Mouse (Mus musculus) retina, adult 2 months (tissue): Measurements from ENCODE around the gene Ptpn4.

Experiments used
- DNase-seq: peaks from one replicate; pipeline ENCODE4 v3.0.0-alpha.2; 2012; ENCODE audit warnings: low read depth, low spot score

The Ptpn4 gene

DNA sequence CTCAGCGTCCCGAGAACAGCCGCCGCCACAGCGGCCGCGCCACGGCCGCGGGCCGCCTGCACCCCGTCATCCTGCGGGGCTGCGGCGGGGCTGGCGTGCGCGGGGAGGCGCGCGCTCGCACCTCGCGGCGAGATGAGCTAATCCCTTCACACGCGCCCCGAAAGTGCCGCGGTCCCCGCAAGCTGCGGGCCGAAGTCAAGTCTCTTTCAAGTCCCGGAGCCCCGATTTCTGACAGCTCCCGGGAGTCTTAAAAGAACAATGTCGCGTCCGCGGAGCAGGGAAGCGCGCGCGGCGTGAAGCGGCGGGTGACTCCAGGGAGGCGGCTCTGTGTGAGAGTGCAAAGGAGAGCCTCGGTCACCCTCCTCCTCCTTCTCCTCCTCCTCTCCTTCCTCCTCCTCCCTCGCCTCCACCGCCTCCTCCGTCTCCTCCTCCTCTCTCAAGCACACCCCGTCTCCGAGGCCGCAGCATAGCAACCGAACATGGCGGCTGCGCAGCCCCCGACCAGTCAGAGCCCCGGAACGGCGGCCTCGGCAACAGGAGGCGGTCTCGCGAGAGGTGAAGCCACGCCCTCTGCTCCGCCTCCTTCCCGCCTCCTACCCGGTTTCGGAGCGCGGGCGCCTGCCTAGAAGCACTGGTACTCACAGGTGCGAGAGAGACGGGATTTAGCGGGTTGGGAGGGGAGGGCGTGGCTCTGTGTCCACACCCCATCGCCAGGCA is at the start of gene Ptpn4:
Ptpn4 (minus strand) TSS at position 579 of the 717 bp plus-strand sequence.
- peak; percentile 95 for DNase-seq

DNA sequence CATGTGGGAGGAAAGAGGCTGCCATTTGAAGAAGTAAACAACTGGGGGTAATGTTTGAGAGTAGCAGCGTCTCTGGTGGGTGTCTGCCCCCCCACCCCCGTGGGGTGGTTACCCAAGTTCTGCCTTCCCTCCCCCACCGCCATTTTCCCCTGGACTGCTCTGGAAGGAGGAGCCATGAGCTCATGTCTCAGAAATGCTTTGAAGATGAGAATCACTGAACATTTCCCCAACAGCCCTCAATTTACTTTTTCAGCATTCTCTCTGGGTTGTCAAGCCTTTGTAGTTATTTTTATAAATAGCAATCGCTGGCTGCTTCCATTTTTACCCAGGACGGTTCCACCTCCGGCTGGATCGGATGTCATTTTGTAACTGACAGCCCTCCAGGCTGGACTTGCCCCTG is 48.9 kb upstream of the Ptpn4 start:
- no peak for DNase-seq

DNA sequence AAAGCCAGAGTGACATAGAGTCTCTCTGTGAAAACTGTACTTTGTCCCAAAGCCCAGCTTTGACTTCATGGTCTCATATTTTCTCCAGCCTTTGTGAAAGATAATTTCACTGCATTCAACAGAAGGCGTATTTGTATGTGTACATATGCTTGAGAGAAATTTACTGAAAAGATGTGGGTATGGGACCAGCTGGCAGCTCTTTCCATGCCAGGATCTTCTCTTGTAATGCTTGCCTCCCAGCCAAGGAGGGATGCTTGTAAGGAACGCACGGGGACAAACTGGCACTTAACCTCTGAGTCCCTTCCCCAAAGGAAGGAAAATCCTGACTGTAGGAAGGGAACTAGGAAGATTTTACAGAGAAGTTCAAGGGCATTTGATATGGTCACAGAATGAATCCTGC is 46.9 kb upstream of the Ptpn4 start:
- no peak for DNase-seq

DNA sequence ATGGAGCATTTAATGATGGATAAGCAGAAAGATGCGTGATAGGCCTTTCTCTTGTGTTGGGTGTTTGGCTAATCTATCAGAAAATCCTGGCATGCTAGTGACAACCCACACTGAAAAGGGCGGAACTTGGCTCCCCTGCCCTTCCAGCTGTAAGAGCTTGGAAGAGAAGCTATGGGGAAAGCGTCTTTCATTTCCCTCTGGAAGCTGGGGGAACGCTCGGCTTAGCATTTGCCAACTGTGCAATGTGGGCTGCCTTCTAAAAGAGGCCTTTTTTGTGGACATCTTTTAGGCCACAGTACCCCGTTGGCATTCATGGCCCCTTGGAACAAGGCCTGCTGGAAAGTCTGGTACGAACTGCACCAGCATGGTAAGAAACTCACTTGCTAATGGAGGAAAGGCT is 41.5 kb upstream of the Ptpn4 start:
- DNase-seq, result no peak

DNA sequence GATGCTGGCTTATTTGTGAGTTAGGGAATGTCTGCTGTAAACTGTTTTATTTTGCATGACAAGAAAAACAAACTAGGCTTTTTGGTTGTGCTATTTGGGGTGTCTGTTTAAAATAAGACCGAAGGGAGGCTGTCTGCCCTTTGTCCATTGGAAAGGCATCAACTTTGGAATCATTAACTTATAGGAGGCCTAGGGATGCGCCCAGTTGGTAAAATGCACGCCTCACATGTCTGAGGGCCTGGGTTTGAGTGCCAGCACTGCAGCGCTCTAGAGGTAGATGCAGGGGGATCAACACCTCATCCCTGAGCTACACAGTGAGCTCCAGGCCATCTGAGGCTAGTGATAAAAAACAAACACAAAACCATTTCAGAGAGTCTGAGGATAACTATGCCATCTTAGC is 40.1 kb upstream of the Ptpn4 start:
- DNase-seq, result no peak

DNA sequence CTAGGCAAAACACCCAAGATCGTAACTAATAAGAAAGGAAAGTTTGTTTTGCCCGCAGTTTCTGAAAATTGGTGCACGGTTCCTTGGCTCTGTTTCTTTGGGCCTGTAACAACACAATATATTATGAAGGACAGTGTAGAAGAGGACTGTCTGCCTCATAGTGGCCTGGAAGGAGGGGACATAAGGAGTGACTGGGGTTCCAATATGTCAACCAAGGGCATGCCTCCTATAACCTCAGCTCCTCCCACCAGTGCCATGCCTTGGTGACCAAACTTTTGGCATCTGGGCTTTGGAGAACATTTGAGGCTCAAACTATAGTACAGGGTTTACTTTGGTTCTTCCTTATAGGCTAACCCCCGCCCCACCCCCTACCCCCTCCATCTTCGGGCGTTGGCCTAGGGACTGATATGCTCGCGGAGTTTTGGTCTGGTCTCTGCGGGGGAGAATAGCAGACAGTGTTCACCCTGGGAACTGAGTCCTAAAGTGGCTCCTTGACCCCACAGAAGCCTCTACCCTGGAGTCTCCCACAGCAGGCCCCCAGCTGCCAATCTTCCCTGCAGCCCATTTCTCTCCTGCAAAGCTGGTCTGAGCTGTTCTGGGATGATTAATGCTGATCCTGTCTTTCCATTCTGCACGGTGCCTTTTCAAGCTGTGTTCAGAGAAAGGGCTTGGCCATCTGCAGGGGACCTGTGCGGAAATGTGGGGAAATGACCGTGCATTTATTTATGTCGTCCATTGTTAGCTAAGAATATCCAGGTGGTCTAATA is 31.2 kb upstream of the Ptpn4 start:
- DNase-seq, result no peak

DNA sequence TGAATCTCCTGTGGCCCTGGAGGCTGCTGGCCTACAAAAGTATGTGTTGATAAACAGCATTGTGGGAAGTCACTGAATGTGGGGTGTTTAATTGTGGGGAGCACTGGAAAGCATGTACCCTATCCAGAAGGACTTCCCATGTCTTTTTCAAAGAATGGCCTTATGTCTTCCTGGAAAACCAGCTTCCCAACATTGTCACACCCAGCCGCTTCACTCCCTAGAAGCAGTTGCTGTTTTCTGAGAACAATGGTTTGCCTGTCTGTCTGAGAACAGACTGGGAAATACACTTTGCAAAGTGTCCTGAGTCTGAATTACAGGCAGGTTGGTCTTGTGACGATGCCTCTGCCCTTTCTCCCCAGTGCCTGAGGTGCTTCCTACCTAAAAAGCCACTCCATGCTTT is 29.9 kb upstream of the Ptpn4 start:
- DNase-seq, result no peak

DNA sequence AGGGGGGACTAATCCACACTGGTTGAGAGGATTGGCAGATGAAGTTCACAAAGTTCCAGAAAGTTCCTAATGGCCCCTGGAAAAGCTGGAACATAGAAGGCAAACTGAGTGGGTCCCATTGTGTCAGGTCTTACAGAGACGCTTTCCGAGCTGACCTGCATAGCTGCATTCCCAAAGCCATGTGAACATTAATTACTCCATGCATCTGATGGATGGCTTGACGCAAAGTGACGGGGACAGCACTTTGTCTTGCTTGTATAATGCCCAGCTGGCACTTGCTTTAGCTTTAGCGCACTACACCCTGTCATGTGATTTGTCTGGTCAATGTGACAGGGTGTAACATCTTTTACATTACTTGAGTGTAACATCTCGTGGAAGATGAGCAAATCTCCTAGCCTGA is 27.9 kb upstream of the Ptpn4 start:
- DNase-seq, result no peak

DNA sequence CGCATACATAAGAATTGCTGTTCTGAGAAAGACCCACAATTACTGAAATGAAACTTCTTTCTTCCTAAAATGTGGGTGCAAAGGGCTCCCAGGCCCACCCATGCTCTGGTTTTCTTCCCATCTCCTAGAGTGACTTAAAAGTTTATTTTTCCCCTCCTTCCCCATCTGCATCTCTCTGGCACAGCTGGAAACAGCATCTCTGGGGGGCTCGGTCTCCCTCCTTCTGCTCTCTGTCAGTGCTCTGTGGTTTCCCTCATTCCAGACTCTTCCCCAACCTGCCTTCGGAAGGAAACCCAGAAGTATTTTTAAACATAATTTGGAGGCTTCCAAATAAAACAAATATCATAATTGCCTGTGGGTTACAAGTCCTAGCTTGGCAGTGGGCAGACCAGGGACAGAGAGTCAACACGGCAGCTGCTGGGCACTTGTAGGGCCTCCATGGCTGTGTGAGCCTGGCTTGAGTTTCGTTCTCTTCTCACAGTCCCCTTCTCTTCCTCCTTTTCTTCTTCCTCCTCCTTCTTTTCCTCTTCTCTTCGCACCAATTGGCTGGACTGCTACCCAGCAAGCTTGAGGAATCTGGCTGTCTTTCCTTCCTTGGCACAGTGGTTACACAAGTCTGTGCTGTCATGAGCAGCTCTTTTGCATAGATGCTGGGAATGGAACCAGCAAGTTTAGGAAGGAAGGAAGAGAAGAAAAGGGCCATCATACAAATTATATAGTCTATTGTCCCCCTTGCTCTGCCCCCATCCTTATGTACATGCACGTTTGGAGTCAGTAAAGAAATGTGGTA is 26.3 kb upstream of the Ptpn4 start:
- no peak for DNase-seq

DNA sequence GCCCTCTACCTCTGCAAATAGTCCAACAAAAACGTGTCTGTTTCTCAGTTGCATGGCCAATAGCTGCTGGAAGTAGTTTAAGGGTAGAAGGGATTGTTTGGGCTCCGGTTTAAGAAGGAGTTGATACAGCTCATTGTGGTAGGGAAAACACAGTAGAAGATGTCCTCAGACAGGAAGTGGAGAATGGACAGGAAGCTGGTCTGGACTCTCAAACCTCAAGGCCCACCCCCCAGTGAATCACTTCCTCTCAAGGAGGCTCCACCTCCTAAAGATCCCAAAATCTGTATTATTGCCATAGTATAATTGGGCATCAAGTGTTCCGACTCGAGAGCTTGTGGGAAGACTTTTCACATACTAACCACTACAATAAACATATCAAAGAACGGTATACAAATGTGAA is 22.2 kb upstream of the Ptpn4 start:
- no peak for DNase-seq

DNA sequence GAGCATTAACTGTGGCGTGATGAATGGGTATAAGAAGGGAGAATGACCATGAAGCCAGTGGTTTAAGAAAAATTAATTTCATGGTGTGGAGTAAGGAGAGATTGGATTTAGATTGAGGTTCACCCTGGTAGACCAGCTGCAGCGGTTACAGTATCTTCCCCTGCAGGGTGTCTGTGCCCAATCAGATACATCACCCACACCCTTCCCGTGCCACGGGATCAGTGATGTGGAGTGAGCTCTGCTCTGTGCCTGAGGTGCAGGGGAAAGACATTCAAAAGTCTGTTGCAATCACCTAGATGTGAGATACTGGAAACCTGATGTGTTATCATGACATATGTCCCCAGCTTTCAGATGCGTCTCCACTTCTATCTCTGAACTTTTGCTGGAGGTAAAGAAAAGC is 15.6 kb upstream of the Ptpn4 start:
- DNase-seq, result no peak

DNA sequence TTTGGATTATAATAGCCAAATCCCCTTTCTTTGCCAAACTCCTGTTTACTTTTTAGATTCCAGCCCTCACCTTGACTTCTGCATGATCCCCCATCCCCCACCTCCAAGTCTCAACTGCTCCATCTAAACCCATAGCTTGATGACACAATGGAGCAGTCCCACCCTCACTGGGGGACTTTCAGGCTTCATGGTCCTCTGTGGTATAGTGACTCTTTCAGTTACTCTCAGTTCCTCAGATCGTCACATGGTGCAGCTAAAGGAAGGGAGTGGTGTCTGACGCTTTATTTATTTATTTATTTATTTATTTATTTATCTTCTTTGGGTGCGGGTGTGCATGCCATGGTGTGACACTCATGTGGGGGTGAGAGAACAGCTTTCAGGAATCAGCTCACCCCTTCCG is 14.9 kb upstream of the Ptpn4 start:
- no peak for DNase-seq

DNA sequence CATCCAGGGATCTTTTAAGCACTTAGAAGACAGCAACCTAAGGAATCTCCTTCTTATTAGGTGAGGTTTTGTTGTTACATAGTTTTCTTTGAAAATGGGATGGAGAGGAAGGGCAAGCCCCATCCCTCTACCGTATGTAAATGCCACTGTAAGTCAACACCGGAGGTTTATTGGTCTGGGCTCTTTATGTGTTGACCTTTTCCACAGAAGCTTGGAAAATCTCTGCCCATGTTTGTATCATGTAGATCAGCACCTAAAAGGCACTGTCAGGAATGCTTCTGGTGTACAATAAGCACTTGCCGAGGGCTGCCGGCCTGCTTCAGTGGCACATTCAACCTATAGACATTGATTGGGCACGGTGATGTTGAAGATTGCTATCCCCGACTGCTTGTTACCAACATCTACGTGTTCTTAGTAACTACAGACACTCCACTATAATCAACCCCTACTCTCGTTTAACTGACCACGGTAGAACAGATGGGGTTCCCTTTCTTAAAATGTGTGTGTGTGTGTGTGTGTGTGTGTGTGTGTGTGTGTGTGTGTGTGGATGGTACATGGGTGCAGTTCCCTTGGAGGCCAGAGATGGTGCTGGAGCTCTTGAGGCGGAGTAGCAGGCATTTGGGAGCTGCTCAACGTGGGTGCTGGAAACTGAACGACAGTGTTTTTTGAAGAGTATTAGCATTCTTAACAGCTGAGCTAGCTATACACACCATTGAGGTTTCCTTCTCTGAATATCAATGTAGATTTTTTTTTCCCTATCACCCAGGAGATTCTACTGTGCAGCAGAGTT is 11.9 kb upstream of the Ptpn4 start:
- no peak for DNase-seq

DNA sequence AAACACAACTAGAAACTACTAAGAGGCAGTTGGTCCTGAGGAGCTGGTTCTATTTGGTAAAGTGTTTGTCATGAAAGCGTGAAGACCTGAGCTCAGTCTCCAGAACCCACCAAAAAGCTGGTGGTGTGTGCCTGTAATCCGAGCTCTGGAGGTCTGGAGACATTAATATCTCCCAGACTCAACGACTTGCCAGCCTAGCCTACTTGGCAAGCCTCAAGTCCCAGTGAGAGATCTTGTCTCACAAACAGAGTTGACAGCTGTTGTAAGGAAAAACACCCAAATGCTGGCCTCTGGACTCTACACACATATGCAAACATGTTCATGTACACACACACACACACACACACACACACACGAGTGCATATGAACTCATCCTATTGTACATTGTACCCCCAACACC is 7.9 kb upstream of the Ptpn4 start:
- no peak for DNase-seq

DNA sequence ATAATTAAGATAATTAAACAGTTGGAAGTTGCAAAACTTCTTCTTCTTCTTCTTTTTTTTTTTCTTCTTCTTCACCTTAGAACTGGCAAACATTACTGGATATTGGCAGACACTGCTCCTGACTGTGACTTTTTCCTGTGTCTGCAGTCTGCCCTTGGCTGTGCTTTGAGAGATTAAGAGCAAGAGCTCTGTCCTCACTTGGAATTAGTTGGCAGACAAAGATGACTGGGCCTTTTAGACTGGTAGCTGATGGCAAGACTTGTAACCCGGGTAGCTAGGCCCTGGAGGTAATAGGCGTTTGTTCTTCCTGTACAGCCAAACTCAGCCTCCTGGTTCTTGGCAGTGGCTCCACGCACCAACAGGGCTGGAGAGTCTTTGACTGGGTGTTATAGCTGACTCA is 5.7 kb upstream of the Ptpn4 start:
- no peak for DNase-seq

DNA sequence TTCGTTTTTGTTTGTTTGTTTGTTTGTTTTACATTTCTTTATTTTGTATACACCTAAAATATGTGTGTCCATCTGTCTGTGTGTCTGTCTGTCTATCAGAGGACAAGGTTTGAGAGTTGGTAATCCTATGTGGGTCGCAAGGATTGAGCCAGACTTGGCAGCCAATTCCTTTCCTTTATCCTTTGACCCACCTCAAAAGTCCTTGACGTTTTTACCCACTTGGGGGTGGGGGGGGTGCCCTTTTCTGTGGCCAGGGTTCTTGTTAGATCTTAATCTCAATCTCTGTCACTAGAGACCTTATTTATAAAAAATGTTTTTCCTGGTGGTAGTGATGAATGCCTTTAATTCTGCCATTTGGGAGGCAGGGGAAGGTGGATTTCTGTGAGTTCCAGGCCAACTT is 828 bp upstream of the Ptpn4 start:
- DNase-seq, result no peak

DNA sequence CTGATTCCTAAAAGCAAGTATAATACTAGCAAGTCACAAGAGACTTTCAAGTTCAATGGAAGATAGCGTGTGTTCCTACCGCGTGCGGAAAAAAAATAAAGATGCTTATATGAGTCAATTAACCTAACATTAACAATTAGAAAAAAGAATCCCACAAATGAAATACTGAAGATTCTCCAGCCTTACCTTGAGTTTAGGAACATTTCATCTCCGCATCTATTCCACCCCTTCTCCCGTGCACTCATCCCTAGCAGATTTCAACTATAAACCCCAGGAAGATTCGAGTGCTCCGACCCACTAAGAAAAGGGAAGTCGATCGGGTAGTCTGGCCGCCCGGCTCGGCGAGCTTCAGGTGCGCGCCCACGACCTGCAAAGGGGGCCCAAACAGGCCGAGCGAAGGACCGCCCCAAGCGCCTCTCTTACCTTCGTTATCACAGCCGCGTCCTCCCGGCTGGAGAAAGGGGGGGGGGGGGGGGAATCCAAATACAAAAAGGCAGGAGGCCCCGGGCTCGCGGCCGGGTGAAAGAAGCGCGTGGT is 866 bp downstream of the Ptpn4 start:
- no peak for DNase-seq

DNA sequence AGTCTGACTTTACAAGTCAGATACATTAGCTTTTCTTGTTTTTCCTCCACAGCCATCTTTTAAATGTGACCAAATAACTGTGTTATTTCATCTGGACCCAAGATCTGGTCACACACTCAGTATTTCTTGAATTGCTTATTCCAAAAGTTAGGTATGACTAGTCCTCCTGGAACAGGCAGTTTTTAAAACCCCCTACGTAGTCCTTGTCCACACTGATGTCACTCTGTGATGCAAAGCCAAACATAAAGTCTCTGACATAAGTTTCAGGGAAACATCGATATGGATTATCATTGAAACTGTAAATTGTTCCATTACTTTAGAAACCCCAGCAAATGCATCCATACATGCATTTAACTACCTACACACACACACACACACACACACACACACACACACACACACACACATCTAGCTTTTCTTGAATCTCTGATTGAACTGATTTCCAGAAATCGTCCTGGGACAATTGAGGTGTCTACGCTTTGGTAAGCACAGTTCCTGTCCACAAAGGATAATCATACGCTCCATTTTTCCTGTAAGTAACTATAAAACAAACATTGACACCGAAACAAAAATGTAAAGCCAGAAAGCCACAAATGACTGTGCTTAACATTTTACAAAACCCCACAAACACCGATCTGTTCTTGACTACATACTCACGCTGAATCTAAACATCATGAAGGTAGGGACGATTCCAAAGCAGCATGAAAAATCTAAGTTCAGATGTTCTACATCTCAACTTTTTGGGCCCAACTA is 1.5 kb downstream of the Ptpn4 start:
- no peak for DNase-seq

DNA sequence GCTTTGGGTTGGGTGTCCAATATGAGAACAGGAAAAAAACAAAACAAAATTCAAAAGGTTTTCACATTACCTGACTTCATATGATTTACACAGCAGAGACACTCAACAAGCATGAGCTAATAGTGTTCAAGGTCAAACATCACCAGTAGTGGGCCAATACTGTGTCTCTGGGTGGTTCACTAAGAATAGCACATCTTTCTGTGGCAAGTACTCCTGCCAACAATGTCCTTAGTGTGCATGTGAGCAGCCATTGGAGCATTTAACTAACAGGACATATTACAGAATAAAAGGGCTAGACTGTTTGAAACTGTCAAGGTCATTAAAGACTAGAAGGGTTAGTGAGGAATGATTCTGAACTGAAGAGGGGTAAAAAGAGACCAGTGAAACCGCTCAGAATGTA is 9.3 kb downstream of the Ptpn4 start:
- no peak for DNase-seq

DNA sequence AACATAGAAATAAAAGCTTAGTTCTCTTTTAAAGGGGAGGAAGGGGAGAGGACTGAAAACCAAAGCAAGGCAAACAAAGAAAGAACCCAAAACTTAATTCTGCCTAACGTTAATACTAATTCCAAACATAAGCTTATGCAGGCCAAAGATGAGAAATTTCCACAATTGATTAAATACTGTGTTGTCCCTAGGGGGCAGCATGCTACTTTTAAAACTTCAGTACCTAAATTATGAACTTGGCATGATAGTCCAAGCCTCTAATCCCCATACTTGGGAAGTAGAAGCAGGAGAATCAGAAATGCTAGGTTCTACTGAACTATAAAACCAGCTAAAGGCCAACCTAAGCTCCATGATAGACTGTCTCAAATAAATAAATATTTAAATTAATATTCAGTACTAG is 18.7 kb downstream of the Ptpn4 start:
- DNase-seq, result no peak

DNA sequence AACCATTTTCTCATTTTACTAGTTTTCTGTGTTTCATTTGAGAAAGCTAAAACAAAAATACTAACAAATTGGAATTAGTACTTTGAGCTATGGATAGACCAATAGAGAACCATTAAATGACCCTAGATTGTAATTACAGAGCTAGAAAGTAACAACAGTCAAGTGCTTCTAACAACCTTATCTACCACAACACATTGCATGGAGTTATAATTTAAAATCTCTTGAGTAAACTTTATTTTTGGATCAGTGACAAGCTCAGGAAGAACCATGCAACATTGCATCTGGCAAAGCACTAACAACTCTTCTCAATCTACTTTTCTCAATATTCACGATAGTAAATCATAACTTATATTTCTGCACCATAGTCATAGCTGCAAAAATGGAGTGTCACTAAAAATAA is 29.7 kb downstream of the Ptpn4 start:
- DNase-seq, result no peak
